Mouse (Mus musculus) B cell, adult 2 months (primary cell): ENCODE measurements around the gene Syt3.

Source experiments
- DNase-seq, 2 experiments: peaks; one replicate each; pipeline ENCODE4 v3.0.0; 2022

Gene Syt3

DNA sequence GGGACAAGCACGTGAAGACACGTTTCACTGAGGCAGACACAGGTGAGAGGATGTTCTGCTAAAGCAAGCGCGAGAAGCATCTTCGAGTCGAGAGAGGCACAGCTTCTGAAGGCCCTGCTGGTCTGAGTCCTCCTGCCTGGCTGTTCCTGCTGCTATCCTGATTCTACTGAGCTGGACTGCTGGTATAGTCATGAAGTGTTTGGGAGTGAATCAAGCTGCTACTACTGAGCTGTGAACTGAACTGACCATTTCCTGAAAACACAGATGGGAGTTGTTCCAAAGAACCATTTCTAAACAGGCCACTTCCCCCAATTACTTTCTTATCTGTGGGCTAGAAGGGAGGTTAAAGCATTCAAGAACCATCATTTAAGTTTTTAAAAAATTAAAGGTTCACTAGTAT, 29.4 kb downstream of the Syt3 start:
- DNase-seq: no peak

DNA sequence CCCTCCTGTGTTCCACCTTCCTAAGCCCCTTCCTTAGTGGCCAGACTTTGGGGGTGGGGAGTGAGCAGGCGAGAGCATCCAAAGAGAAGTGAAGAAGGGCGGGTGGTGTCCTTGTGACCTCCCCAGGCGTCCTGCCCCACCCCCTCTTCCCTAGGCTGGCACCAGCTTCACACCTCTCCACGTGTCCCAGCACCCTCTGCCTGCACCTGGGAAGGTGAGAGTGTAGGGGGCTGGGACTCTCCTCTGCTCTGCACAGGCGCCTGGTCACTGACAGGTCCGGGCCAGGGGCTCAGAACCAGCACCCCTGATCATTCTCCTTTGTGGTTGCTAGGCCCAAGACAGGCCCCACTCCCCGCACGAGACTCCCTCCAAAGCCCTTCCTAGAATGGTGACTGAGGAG, 43.8 kb downstream of the Syt3 start:
- no peak for DNase-seq

DNA sequence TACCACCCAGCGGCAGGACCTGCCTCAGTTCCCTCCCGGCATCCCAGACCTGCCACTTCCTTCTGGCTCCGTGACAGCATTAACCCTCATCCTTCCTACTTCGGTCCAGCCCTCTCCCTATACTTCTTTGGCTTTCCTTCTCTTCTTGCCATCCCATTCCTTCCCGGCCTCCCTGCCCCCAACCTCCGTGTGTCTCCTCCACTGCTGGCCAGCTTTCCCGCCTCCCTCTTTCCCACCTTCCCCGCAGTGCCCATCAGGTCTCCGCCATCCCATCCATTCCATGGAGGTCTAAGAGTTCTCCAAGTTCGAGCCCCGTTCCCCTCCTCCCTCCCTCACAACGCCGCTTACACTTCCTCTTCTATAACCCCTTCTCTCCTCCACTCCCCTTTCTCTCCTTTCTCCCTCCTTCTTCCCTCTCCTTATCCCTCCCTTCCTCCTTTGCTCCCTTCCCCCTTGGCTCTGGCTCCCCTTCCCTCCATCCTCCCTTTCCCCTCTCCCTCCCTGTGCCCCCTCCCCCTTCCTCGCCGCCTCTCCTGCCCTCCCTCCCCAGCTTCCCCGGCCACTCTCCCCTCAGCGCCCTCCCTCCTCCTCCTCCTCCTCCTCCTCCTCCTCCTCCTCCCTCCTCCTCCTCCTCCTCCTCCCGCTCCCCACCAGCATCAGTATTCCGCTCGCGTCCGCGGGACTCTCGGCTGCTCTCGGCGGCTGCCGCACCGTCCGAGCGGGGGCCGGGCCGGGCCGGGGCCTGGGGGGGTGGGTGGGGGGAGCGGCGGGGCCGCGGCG, 44.5 kb downstream of the Syt3 start:
- DNase-seq: no peak

DNA sequence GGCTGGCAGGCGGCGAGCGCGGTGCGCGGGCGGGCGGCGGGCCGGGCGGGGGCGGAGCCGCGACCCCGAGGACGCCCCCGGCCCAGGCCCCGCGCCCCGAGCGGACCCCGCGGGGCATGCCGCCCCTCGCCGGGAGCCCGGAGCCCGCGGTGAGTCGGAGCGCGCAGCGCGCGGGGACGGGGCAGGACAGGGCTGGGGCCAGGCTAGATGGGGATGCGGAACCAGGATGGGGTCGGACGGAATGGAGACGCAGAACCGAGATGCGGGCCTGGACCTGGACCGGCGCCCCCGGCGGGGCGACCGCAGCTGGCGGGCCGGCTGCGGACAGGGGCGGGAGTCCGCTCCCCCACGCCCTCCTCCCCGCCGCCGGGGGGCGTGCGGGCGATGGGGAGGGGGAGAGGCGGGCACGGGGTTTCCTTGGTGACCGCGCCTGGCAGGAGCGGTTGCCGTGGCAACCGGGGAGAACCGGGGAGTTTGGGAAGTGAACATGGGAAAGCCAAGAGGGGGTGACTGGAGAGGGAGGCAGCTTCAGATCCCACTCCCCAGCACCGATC, 45.1 kb downstream of the Syt3 start, which contains the start of gene Lrrc4b:
Gene Lrrc4b, plus strand, starts transcription at position 51 of the 554 bp plus-strand sequence.
- no peak for DNase-seq

DNA sequence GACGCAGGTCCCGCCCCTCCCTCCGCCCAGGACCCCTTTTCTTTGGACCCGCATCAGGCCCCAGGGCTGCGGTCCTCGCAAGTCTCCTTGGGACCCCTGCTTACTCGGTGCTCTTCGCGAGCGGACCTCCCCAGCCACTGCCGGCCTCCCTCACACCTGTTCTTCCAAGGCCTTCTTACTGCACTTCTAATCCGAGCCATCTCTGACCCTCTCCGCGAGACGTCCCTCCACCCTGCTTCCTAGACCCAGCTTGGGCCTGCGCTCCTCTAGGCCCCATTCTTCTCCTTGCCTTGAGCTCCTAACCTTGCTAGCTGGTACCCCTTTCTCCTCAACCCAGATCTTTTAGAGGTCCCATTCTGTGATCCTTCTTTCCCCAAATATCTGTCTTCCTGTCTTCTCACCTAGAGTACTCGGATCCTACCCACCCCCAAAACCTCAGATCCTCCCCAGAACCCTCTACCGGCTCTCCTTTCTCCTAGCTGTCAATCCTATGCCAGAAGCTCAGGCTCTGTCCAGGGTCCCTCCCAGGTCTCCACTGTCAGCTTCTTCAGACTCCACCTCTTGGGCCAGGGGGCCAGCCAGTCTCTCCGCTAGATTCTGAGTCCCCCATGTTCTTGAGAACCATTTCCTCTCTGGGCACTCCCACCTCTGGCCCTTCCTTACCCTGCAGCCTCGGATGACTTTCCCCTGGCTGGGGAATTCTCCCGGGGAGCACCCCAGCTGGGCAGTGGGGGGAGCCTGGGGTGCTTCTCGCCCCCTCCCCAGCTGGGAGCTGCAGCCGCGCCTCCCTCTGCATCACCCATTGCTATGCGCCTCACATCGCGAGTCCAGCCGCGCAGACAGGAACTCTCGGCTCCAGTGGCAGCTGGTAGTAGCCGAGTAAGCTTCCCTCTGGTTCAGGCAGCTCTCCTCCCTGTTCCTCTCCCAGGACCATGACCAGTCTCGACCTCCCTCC, 45.9 kb downstream of the Syt3 start:
- DNase-seq: no peak

DNA sequence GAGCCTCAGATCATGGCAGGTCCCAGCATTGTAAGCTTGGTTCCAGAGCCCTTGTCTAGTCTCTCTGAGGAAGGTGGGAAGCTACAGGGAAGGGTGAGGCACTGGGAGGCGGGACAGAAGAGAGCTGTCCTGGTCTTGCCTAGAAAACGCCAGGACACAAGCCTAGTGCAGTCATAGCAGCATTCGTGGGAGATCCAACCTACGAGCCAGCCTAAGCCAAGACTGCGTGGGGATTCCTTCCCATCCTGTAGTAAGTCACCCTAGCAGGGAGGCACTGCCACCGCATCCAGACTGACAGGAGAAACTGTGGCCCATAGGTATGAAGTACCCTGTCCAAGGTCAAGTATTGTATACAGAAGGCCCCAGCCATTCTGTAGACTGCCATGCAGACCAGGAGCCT, 48.6 kb downstream of the Syt3 start:
- DNase-seq: no peak

DNA sequence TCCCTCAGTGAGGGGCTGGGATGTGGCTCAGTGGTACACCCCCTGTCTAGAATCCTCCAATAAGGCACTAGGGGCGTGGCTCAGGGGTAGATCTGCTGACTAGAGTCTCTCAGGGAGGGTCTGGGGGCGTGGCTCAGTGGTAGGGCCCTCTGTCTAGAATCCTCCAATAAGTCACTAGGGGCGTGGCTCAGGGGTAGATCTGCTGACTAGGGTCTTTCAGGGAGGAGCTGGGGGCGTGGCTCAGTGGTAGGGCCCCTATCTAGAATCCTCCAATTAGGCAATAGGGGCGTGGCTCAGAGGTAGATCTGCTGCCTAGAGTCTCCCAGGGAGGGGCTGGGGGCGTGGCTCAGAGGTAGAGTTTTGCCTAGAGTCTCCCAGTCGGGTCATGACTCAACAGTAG, 49.5 kb downstream of the Syt3 start:
- DNase-seq: no peak

DNA sequence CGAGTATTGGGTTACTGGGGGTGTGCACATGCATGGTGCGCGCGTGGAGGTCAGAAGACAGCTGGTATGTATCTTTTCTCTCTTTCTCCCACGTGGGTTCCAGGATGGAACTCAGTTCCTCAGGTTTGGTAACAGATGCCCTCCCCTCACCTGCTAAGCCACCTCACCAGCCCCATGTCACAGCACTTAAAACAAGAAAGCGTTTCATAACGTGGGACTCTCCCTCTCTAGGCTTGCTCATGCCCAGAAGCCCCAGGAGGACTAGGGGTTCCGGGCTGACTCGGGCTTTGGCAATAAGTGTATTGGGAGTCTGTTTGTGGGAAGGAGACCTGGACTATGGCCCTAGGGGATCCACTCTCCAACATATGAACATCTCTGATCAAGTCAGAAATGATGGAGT, 50.2 kb downstream of the Syt3 start:
- no peak for DNase-seq

DNA sequence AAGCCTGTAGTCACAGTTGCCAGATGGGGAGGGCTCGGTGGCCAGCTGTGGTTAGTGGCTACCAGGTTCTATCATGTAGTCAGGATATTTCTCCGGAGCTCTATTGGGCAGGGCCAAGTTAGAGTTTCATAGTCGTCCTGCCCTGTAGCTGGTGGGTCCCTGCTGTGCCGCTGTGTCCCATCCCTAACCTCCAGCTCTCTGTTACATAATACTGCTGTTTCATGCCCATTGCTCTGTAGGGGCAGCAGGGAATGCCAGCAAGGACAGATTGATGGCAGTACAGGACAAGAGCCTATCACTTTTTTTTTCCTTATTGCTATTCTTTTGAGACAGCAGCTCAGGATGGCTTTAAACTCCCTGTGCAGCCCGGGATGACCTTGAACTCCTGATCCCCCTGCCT, 51.9 kb downstream of the Syt3 start:
- DNase-seq: no peak

DNA sequence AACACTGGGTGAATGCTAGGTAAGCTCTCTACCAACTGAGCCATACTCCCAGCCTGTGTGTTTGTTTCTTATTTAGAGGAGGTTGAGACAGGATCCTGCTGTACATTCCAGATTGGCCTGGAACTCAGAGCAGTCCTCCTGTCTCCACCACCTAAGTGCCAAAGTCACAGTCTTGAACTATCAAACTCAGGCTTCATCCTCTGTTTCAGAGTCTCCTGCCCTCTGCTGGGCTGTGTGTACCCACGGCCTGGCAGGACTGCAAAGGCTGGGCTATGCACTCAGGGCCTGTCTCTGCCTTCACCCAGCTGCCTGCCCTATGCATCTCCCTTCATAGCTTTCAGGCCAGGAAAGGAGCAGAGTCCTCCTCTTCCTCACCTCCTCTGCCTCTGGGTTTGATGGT, 52.4 kb downstream of the Syt3 start:
- DNase-seq: no peak

DNA sequence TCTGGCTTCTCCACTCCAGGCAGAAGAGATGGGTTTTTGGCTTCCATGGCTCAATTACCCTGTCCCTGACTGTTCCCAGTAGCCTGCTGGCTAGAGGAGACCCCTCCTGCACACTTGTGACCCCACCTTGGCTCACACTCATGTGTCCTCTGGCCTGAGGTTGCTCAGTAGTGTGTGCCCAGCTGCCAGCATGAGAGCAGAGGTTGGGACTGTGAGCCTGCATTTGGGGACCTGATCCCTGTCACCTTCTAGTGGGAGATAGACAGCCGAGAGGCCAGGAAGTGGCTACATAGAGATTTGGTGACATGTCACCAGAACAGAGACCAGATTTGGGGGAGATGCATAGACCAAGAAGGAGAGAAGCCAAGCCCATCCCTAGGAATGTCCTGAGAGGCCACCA, 53.3 kb downstream of the Syt3 start:
- DNase-seq: no peak

DNA sequence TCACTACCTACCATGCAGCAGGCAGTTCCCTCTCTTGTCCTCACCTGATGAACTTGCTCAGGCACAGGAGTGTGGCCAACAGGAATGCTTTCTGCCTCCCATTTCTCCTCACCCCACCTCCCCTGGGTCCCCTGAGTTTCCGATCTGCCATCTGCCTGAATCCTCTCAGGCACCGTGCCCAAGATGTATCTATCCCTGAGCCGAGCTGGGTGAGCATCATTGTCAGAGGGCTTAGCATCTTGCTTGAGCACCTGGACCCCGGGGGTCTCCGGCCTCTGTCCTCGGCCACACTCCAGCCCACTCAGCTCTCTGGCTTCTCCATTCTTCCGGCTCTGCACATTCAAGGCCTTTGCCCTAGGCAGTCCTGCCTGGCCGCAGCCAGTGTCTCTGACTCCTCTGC, 54.0 kb downstream of the Syt3 start:
- DNase-seq: no peak

DNA sequence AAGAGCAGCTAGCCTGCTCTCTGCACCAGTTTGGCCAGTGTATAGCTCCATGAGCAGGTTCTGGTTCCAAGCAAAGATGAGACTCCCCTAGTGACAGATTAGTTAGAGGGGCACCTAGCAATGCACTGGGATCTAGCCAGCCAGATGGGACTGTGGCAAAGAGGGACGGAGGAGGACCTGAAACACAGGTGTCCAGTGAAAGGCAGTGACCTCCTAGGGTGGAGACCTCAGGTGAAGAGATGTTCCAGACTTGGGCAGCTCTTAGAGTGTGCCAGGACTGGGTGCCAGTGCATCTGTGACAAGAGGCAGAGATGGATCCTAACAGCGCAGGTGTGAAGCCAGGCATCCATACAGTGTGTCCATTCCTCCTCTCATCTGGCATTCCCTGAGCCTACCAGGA, 55.8 kb downstream of the Syt3 start:
- DNase-seq: no peak

DNA sequence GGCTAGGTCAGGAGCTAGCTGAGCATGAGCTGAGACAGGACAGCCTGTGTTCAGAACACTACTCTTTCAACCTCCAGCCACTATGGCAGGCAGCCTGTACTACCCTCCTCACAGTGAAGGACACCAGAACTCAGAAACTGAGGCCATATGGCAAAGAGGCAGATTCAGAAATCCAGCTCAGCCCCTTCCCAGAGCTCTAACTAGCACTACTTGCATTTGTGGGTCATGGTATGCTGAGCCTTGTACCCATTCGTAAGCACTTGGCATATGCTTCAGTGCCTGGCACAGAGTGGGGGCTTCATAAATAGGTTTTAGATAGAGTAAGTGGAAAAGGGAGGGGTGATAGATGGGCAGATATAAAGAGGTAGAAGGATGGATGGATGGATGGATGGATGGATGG, 56.6 kb downstream of the Syt3 start:
- no peak for DNase-seq

DNA sequence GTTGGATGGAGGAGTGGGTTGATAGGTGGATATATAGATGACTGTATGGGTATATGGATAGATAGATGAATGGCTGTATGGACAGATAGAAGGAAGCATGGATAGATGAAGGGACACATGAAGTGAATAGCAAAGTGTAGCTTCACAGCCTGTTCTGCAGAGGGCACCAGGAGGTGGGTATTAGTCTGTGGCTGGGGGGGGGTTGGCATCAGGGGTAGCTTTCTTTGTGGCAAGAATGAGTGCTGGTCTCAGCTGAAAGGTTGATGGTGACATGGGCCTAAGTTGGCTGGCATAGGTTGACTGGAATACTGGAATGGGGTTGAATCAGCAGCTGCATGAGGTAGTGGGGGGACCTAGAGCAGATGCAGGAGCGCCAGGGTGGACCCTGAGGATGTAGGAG, 57.3 kb downstream of the Syt3 start:
- no peak for DNase-seq

DNA sequence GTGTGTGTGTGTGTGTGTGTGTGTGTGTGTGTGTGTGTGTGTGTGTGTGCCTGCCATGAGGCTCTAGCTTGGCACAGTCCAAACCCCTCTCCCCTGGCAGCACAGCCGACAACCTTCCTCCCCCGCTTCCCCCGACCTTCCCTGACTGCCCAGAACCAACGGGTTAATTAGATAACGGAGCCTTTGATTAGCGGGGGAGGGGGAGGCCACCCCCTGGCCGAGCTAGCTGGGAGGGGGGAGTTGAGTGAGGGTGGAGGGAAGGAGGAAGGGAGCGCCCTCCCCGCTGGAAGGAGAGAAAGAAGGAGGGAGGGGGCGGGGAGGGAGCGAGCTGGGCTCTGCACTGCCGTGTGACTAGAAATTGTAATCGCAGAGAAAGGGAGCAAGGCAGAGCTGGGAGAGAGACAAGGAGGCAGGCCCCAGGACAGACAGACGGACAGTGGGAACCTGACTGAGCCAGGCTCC, 57.8 kb downstream of the Syt3 start:
- DNase-seq: no peak

DNA sequence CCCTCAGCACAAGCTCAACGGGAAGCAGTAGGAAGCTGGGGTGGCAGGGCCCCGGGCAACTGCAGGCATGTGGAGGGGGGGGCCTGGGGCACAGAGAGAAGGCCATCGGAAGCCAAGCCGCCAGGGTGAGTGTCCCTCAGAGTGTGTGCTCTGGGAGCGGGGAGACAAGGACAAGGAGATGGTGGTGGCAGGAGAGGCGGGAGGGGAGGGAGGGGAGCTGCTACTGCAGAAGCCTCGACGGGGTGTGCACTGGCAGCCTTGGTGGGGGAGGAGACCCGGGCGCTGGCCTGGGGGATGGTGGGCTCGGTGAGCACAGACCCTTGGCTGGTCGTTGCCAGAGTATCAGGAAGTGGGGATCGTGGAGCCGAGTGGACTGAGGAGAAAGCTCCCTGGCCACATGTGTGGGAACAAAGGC, 58.5 kb downstream of the Syt3 start:
- no peak for DNase-seq

DNA sequence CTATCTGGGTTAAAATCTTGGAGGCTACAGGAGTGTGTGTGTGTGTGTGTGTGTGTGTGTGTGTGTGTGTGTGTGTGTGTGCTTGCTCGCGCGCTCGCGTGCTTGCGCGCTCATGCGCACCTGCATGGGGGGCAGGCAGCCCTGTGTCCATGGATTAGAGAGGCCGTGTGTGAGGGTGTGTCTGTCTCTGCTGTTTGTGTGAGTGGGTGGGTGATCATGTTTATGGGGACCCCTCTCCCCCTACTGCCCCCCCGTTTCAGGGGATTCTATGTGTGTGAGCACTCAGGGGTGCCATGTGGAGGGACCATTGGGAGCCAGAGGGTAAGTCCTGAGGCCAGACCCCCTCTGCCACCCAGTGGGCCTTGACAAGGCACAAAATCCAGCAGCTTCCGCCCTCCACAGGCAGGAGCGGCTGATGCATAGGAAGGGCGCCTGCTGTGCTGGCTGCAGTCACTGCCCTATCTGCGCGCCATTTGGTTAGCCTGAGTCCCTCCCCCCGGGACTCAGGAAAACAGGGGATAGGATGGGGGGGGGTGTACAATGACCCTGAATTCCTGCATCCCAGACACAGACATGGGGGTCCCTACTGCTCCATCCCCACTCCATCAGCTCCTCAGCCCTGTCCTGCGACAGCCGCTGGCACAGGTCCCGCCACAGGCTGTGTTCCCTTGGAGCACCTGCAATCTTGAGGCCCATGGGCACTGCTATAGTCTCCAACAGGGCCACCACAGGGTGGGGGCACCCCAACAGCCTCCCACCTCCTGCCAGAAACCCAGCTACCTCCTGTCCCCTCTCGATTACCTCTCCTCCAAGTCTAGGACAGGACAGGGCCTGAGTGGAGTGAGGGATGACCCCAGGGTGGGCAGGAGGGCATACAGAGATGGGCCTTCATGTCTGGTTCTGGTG, 59.6 kb downstream of the Syt3 start:
- no peak for DNase-seq

DNA sequence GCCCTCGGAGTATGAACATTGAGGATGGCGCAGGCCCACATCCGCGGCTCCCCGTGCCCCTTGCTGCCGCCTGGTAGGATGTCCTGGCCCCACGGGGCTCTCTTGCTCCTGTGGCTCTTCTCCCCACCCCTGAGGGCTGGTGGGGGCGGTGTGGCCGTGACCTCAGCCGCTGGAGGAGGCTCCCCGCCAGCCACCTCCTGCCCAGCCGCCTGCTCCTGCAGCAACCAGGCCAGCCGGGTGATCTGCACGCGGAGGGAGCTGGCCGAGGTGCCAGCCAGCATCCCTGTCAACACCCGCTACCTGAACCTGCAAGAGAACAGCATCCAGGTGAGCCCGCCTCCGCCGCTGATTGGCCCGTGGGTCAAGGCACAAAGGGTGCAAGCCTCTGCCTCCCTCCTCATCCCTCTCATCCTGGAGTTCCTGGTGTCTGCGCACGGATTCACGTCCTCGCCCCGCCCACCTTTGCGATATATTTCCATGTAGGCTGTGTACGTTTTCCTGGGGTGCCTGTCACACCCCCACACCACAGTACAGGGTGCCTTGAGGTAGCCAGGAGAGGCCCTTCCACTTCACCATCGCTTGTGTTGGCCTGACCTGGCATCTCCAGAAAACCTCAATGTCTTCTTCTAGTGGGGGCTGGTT, 61.1 kb downstream of the Syt3 start:
- DNase-seq: no peak

DNA sequence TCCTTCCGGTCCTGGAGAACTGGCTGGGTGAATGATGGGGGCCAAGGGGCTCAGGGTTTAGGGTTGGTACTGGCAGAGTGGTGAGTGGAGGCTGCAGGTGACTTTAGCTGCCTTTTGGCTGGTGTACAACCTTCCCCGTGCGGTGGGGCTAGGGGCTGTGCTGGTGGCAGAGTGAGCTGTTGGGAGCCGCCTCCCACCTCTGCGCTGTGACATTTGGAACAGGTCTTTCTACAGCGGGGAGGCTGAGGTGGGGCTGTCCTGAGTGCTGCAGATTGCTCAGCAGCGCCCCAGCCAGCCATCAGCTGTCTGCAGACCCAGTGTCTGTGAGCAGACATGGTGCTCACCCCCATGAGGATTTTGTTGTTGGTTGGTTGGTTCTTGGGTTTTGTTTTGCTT, 61.6 kb downstream of the Syt3 start:
- no peak for DNase-seq

DNA sequence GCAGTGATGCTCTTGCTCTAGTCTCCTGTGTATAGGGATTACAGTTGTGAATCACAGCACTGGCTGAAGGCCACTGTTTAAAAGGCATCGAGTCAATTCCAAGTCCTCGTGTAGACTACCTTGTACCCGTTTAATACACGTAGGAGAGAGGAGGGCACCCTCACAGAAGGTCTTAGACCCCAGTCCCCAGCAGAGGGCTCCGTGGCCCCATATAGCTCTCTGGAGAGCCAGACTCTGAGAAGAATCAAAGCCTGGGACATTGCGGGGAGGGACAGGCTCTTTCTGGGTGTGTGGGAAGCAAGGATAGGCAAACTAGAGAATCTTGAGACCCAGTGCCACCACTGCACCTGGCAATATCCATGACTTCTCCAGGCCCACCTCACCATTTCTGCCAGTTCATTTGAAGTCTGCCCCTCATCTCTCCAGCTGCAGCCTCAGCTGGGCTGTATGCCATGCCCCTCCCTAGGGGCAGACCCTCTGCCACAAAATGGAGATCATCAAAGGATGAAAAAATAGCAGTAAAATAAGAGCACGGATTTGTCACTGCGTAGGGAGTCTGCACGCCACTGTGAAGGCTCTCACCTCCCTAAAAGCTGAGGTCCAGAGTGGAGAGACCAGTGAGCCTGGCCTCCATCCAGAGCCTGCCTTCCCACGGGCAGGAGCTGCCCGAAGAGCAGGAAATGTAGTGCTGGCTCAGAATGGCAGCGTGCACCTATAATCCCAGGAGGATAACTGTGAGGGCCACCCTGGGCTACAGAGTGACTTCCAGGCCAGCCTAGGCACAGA, 62.4 kb downstream of the Syt3 start:
- no peak for DNase-seq
